Mouse (Mus musculus) heart, postnatal 0 days (tissue): Measurements from ENCODE around the gene Sft2d1.

Experiments
- CTCF ChIP-seq: IDR thresholded peaks from 2 replicates; pipeline ENCODE4 v1.5.1; 2016; ENCODE audit warnings: antibody characterized with exemption, control low read depth, low read depth
- EP300 ChIP-seq: IDR thresholded peaks from 2 replicates; pipeline ENCODE4 v1.6.1; 2016; ENCODE audit warnings: antibody characterized with exemption, low read depth

- TF ChIP-seq CTCF = no peak
- no peak for TF ChIP-seq EP300
These were observed 60.9 kb downstream of the Sft2d1 start for GRCm38 (mm10) chr17:8371834-8372233.
